Mouse (Mus musculus): Measurements from ENCODE around the gene Napsa.

The Napsa gene

DNA sequence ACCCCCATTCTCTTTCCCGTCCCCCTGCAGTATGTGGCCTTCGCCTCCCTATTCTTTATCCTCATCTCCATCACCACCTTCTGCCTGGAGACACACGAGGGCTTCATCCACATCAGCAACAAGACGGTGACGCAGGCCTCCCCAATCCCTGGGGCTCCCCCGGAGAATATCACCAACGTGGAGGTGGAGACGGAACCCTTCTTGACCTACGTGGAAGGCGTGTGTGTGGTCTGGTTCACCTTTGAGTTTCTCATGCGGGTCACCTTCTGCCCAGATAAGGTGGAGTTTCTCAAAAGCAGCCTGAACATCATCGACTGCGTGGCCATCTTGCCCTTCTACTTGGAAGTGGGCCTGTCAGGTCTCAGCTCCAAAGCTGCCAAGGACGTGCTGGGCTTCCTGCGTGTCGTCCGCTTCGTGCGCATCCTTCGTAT, 23.0 kb downstream of the Napsa start:
- in situ Hi-C loops (cut with MboI, MseI) = no loop called here

DNA sequence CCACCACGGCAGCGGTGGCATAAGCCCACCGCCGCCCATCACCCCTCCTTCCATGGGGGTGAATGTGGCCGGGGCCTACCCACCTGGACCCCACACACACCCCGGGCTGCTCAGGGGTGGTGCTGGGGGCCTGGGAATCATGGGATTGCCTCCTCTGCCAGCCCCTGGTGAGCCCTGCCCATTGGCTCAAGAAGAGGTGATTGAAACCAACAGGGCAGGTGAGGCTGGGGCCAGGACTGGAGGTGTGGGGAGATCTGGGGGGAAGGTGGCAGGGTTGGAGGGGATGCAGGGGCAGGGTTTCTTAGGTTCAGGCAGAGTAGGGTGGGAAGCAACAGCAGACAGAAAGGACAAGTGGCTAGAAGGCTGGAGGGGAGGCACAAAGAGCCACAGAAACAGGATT, 23.9 kb downstream of the Napsa start:
- in situ Hi-C loops (cut with MboI, MseI) = no loop called here

DNA sequence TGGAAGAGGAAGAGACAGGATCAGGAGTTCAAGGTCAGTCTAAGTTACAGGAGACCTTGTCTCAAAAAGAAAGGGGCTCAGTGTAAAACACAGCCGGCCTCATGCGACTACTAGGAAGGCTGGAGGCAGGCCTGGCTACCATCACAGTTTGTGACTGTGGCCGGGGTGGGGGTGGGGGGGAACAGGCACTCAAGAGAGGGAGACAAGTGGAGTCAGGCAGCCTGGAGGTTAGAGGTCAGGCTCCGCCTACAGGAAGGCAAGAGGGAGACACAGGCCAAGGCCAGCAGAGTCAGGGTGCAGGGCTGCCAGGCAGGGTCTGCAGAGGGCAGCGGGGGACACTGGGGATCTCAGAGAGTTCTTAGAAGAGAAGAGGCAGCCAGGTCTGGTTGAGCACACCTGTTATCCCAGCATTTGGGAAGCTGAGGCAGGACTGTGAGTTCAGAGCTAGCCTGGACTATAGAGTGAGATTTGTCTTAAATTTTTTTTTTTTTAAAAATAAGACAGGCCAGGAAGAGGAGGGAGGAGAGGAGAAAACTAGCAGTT, 24.9 kb downstream of the Napsa start:
- in situ Hi-C loops (cut with MboI, MseI) = no loop called here

DNA sequence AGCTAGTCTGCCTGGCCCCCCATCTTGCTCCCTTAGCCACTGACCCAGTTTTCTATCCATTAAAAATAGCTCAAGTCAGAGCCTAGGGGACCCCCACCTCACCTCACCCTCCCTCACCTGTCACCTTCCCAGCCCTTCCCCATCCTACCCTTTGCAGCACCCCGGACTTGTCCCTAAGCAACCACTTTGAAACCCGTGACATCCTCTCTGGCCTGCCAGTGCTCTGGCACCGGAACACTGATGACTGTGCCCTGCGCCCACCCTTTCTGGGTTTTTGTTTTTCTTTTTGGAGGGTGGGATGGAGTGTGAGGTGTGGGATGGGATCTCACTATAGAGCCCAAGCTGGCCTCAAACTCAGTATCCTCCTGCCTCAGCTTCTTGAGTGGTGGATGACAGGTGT, 25.5 kb downstream of the Napsa start:
- in situ Hi-C loops (cut with MboI, MseI) = no loop called here

DNA sequence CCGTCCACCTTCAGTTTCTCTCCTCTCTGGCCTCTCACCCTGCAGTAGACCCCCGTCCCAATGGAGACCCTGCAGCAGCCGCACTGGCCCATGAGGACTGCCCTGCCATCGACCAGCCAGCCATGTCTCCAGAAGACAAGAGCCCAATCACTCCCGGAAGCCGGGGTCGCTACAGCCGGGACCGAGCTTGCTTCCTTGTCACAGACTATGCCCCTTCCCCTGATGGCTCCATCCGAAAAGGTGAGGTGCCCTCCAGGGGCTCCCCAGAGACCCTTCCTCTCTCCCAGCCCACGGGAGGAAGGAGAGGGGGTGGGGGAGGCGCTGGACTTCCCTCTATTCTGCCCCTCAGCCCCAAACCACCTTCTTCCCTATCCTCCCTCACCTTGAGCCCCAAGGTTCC, 26.2 kb downstream of the Napsa start:
- in situ Hi-C loops (cut with MboI, MseI) = no loop called here

DNA sequence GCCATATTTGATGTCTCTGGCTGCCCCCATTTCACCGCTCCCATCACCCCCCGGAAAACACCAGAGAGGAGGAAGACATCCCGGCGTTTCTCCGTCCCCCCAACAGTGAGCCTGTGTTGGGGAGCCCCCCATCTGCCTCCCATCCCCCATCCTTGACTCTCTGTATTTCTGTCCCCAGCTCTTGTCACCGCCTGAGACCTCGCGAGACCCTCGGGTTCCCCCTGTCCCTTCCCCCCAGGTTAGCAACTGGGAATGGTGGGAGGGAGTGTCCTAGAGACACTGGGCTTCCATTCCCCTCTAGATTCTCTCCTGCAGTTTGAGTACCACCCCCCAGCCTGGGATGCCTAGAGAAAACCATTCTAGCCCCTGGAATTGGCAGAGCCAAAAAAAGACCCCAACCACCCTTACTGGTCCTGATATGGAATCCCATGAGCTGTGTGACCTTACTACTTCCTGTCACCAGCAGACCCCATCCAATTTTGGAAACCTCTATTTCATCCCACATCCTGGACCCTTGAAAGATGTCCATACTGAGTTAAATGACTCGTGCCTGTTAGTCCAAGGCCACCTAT, 28.6 kb downstream of the Napsa start:
- in situ Hi-C loops (cut with MboI, MseI) = no loop called here

DNA sequence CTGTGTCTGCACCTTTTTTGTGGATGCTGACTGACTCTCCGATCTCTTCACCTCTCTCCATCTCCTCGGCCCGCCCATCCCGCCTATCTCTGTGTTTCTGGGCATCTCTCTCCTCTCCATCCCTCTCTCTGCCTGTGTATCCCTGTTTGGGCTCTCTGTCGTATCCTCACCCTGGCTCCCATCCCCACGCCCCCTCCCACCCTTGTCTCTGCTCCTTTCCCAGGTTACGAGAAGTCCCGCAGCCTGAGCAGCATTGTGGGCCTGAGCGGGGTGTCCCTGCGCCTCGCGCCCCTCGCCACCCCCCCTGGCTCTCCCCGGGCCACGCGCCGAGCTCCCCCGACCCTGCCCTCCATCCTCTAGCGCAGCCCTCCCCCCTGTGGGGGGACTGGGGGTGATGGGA, 29.5 kb downstream of the Napsa start:
- in situ Hi-C loops (cut with MboI, MseI) = no loop called here

DNA sequence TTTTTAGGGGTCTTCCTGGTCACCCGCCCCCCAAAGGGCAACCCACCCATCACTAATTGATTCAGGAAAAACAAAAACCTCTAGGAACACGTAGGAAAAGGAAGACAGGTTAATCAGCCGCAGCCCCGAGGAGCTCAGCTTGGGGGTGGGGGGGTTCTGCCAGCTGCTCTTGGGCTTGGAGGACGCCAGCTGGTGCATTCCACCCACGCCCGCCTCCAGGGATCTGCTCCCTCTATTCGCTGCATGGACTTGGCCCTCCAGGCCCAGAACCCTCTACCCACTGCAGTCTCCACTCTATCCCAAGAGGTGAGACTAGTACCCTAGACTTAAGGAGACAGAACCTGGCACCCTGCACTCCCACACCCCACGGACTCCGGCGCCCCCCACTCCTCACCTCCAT, 30.3 kb downstream of the Napsa start:
- in situ Hi-C loops (cut with MboI, MseI) = no loop called here

DNA sequence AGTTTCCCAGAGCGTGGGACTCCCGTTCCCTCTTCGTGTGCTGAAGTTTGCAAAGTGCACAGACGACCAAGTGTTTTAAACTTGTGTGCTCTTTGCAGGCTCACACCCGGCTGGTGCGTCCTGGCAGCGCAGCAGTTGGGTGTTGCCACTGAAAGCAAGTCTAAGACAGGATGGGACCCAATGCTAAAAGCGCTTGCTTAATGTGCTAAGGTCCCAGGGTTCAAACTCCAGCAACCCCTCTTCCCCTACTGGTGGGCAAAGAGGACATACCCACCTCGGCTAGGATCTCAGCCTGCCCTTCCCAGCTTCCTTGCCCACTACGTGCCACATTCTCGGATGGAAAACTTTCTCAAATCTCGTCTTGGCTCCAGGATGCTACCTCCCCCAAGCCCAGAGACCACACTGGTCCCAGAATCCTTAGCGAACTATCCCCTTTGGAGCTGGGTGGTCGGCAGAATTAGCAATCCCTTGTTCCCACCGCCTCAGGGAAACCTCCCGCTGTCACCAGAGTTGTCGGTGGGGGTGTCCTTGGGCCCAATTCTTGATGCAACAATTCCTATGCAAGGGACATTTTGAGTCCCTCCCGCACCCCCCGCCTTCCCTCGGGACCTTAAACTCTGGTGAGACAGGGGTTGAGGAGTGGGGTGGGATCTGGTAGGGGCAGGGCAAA, 31.1 kb downstream of the Napsa start:
- in situ Hi-C loops (cut with MboI, MseI) = no loop called here

DNA sequence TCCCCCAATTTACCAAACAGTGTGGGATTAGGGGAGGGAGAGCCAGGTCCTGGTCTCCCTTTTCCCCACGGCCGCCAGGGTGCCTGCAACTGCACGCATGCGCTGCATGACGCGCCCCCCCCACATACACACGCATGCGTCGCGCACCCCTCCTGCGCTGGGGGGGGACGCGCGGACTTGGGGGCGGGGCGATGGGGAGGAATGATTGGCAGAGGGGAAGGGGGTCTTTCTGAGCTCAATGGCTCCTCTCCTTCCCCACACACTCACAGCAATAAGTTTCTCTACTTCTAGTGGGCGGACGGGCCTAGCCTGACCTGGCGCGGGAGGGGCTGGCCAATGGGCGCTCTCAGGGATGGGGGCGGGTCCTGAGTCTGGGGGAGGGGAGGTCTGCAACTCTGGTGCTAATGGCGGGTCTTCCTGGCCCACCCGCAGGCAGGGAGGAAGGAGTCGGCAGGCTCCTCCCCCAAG, 32.0 kb downstream of the Napsa start:
- in situ Hi-C loops (cut with MboI, MseI) = no loop called here

DNA sequence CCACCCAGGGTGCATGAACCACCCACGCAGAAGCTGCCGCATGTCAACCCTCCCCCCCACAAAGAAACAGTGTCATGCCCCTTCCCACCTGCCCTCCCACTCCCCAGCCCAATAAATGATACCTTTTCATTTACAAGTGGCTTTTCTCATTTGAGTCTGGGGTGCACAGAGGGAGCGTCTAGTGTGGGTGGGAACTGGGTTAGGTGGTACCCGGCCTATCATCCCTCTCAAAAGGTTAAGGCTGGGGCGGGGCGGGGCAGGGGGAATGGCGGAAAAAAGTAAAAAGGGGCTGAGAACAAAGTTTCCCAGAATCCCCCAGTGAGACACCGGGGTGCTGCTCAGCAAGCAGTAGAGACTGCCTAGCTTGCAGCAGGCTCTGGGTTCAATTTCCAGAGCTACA, 32.4 kb downstream of the Napsa start:
- in situ Hi-C loops (cut with MboI, MseI) = no loop called here

DNA sequence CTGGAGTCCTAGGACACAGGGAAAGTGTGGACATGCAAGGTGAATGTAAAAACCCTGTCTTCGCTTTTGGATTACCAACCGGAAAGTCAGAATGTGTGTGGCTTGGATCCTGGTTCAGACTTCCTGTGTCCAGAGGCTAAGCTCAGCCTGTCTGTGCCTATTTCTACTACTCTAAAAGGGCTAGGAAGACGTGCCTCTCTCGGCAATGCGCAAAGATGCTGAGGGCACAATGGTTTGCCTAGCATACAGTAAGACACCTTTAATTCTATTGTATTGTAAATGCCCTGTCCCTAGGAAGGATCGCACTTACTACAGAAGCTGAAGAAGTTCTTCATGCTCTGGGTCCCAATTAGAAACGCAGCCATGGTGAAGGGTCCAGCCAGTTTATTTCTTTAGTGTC, 33.3 kb downstream of the Napsa start:
- in situ Hi-C loops (cut with MboI, MseI) = no loop called here

DNA sequence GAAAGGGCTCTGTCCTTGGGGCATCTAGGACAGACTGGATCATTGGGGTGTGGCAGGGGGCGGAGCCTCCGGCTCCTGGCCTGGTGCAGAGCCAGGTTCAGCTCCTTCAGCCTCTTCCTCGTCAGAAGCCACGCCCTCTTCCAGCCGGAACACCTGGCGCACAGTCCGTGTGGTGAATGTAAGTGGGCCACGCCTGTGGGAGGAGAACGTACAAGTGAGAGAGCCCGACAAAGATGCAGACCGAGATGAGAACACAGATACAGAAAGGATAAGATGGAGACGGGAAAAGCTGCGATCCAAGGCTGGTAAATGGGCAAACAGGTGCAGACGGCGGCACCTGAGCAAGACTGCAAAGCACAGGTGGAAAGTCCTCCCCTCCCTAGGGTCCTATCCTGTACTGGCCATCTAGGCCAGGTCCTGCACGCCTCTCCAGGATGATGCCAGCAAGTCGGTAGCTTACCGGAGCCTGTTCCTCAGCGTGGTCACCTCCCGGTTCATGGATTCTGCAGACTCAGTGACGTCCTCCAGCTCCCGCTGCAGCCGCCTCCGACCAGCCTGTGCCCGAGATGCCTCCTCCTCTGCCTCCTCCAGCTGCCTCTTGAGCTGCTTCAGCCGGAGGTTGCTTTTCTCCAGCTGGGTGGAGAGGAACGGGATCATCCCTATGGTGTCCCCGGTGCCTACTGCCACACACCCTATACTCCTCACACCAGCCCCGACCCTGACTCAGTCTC, 34.2 kb downstream of the Napsa start:
- in situ Hi-C loops (cut with MboI, MseI) = no loop called here

DNA sequence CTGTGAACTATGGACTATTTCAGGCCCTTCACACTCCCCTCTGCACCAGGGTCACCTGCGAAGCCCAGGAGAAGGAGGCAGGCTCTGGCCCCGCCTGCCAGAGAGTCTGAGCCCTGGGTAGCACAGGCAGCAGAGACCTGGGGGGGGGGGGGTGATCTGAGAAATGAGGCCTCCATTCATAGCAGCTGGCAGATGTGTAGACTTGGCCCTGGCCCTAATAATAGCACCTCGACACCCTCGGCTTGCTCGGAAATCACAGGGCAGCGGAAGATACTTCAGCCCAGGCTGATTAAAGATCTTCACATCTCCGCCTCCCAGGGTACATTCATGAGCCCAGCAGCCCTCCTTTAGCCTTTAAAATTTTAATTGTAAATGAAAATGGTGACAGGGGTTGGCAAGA, 40.0 kb downstream of the Napsa start:
- in situ Hi-C loops (cut with MboI, MseI) = no loop called here

DNA sequence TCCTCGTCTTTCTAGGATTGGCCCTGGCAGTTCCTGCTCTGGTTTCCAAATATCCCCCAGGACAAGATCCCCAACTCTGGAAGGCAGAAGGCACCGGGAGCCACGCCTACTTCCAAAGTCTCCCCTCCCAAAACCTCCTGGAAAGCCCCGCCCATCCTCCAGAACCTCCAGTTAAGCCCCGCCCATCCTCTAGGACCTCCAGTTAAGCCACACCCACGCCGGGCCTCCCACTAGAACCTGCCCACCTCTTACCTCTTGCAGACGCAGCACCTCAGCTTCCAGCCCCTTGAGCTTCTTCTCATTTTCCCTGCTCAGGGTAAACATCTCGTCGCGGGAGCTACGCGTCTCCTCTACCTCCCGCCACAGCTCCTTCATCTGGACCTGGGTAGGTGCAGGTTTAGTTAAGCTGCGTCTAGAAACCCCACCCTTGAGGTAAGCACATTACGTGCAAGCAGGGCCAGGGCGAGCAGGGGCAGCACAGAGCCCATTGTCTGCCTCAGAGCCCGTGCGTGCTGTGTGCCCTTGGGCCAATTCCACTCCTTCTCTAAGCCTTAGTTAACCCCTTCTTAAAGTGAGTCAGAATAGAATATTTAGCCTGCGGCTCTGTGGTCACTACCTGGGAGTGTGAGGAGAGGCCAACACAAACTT, 42.0 kb downstream of the Napsa start:
- in situ Hi-C loops (cut with MboI, MseI) = no loop called here

DNA sequence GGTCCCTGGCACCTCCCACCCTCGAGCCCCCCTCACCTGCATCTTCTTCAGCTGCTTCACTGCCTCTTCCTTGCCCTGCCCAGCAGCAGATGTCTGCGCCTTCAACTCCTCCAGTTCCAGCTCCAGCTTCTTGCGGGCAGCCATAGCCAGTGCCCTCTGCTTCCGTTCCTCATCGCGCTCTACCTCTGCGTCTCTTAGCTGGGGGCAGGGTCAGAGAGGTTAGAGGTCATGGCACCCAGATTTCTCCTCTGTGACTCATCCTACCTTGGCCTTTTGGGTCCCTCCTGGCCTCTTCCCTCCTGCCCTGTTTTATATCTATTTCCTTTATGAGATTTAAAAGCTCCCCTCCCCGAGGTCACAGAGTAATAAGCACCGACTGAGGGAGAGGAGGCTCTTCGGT, 43.1 kb downstream of the Napsa start:
- in situ Hi-C loops (cut with MboI, MseI) = no loop called here

DNA sequence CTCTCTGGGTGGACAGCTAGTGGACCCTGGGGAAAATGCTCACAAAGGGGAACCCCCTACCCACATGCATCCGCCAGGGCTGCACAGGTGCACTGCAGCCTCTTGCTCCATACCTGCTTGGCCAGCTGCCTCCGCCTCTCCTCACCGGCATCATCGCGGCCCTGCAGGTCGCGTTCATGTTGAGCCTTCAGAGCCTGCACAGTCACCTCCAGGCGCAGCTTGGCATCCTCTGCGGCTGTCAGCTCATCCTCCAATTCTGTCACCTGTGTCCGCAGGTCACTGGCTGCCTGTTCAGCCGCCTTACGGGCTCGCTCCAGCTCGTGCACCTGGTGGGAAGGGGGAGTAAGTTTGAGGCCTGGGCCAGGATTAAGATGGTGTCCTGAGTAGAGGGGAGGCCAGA, 43.8 kb downstream of the Napsa start:
- in situ Hi-C loops (cut with MboI, MseI) = no loop called here

DNA sequence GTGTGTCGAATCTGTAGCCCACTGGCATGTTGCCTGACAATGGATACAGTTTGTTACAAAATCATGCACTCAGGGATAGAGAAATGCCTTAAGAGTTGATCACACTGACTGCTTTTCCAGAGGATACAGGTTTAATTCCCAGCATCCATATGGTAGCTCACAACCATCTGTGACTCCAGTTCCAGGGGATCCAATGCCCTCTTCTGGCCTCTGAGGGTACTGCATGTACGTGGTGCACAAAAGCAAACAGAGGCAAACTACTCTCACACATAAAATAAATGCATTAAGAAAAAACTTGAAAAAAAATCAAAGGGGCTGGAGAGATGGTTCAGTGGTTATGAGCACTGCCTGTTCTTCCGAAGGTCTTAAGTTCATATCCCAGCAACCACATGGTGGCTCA, 44.9 kb downstream of the Napsa start:
- in situ Hi-C loops (cut with MboI, MseI) = no loop called here

DNA sequence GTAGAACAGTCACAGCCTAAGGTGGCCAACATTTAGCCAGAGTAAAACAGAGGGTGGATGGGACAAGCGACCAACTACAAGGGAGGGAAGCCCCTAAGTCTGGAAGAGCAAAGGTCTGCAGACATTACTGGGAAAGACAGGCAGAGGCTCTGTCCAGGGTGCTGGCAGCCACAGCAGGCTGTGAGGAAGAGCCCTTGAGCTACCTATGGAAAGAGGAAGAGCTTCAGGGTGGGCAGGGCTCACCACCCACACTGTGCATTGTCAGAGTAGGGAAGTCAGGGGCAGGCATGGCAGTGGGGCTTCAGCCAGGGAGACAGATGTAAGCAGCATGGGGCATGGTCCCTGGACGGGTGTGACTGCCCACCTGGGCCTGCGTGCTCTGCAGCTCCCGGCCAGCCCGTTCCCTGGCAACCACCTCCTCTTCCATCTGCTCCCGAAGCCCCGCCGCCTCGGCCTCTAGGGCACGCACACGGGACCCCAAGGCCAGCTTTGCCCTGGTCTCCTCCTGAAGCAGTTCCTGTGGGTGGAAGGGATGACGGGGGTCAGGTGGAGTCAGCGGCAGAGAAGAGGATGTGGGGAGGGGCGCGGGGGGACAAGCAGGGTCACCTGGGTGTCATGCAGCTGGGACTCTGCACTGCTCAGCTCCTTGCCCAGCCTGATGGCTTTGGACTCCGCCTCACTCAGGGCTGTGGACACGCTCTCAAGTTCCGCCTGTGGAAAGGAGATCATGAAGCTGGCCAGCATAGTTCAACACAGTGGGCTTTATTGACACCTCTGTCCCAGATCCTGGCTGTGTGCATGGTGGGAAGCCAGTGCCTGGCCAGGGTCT, 51.7 kb downstream of the Napsa start:
- in situ Hi-C loops (cut with MboI, MseI) = no loop called here

DNA sequence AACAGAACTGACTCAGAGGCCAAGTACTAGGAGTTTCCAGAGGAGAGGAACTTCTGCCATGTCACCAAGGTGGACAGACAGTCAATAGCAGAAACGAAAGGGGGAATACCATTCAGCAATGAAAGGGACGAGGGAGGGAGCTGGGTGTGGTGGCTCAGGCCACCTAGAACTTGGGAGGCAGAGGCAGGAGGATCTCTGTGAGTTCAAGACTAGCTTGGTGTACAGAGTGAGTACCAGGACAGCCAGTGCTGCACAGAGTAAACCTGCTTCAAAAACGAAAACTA, 52.3 kb downstream of the Napsa start:
- in situ Hi-C loops (cut with MboI, MseI) = no loop called here

DNA sequence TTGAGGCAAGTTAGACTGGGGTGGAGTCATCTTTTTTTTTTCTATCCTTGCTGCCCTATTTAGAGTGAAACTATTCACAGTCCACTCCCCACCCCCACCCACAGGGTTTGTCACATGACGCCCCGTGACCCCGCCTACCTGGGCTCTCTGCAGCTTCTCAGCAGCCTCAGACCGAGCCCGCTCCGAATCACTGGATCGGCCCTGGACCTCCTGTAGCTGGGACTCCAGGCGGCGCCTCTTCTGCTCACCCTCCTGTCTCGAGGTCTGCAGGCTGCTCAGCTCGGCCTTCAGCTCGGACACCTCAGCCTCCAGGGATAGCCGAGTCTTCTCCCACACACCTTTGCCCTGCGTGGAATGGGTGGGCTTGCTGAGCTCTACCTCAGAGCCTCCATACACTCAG, 52.6 kb downstream of the Napsa start:
- in situ Hi-C loops (cut with MboI, MseI) = no loop called here
